Mouse (Mus musculus) heart, postnatal 0 days (tissue): ENCODE measurements around the gene Cavin2. TPM values are rescaled to one million over a fixed set of nuclear protein-coding genes. Genes with fewer than 3 reads are reported as not detected.

Experiments used
- ATAC-seq: fragments of 200-750 bp; cut with Nextera tagmentation; 2 replicates; pipeline ENCODE4 v1.8.0; 2017; ENCODE audit warnings: low read depth, moderate number of reproducible peaks, moderate library complexity; ENCODE audit not compliant: insufficient read depth
- DNase-seq: peaks from one replicate; pipeline ENCODE4 v3.0.0-alpha.2; 2016; ENCODE audit warnings: low spot score
- H3K27ac ChIP-seq: fragments of 300-500 bp; sonication (generic); 2 replicates; pipeline ENCODE4 v1.5.1; 2014; ENCODE audit warnings: low read depth, mild to moderate bottlenecking
- H3K27me3 ChIP-seq: fragments of 300-500 bp; sonication (generic); 2 replicates; pipeline ENCODE4 v1.6.1; 2014; ENCODE audit warnings: low read length, mixed read lengths; ENCODE audit not compliant: control insufficient read depth, insufficient read depth
- H3K36me3 ChIP-seq: fragments of 300-500 bp; sonication (generic); replicated peaks from 2 replicates; pipeline ENCODE4 v1.6.1; 2014; ENCODE audit warnings: low read length, mixed read lengths; ENCODE audit not compliant: control insufficient read depth, insufficient read depth
- H3K4me1 ChIP-seq: fragments of 300-500 bp; sonication (generic); 2 replicates; pipeline ENCODE4 v1.6.1; 2014; ENCODE audit warnings: antibody characterized with exemption; ENCODE audit not compliant: control insufficient read depth, insufficient read depth
- H3K4me2 ChIP-seq: fragments of 300-500 bp; sonication (generic); 2 replicates; pipeline ENCODE4 v1.6.1; 2014; ENCODE audit warnings: low read depth, mild to moderate bottlenecking, low read length, moderate library complexity
- H3K4me3 ChIP-seq: fragments of 300-500 bp; sonication (generic); 2 replicates; pipeline ENCODE4 v1.5.1; 2014; ENCODE audit warnings: low read depth, low read length
- H3K9ac ChIP-seq: fragments of 300-500 bp; sonication (generic); replicated peaks from 2 replicates; pipeline ENCODE4 v1.6.1; 2014; ENCODE audit warnings: low read depth, low read length, mixed read lengths
- H3K9me3 ChIP-seq: fragments of 300-500 bp; sonication (generic); replicated peaks from 2 replicates; pipeline ENCODE4 v1.6.1; 2016; ENCODE audit warnings: low read length; ENCODE audit not compliant: control insufficient read depth
- CTCF ChIP-seq: IDR thresholded peaks from 2 replicates; pipeline ENCODE4 v1.5.1; 2016; ENCODE audit warnings: antibody characterized with exemption, control low read depth, low read depth
- EP300 ChIP-seq: IDR thresholded peaks from 2 replicates; pipeline ENCODE4 v1.6.1; 2016; ENCODE audit warnings: antibody characterized with exemption, low read depth
- WGBS: fragments of 180-500 bp; shearing (Covaris S2); extraction: QIAGEN DNeasy Blood & Tissue Kit; methylation state at CpG from one replicate; pipeline ENCODE4 v1.1.7; 2014; 5-methylcytosine and 5-hydroxymethylcytosine counted together
- polyA plus RNA-seq: library from polyadenylated mRNA; unstranded; fragments of >200 nt; fragmentation: Nextera tagmentation; extraction: Ambion mirVana; gene quantifications from 2 replicates; pipeline ENCODE4 v1.2.1, GENCODE M21; 2015
- total RNA-seq: library from RNA; depleted of rRNA; stranded (reverse); fragments of >200 nt; gene quantifications from 2 replicates; pipeline ENCODE4 v1.2.3, GENCODE M21; 2014; ENCODE audit warnings: low replicate concordance

Gene Cavin2
- total and polyA plus RNA-seq, 2 experiments from 2014 or later: 185 to 190 TPM

DNA sequence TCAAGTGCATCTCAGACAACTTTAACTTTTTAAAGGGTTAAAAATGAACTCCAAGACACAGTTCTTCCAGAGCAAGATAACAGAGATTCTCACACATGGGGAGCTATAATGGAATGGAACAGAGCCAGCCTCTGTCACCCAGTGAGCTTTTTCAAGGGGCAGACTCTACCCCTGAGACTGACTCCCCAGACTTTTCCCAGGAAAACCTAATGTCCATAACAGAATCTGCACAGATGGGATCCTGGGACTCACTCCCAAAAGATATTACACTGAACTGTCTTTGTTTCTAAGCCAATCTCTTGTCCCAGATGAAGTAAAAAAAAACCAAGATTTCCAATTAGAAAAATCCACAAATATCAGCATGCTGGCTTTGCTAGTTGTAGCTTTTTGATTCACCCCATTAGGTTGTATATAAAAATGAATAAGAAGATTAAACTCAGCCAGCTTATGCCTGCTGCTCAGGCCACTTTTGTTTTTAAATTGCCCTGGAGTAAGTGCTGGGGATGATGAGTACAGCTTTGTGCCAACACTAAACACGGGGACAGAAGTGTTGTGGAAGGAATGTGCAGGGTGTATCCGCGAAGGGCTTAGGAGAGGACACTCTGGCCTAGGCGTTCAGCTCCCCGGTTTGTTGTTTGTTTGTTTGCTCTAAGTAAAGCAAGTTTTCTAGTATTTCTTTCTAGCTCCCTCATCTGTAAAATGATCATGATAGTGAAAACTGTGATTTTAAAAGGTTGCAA lies 18.6 kb upstream of the Cavin2 start:
- H3K36me3 ChIP-seq: no peaks in the 10 kb centered on the region
- H3K27me3 ChIP-seq: no peaks in the 10 kb centered on the region
- ATAC-seq (peak; percentile 49; the same call in 1 of the 2 replicates), DNase-seq (peak; percentile 60)
- H3K4me2 ChIP-seq: no peak overlapping the region
- no peaks in the 10 kb centered on the region for H3K9me3 ChIP-seq
- H3K27ac ChIP-seq: peak overlapping the region; percentile 36
- no peak overlapping the region for H3K4me3 ChIP-seq
- no peak for TF ChIP-seq EP300
- TF ChIP-seq CTCF: 0 out of 2 replicates have a peak, but pooled peaks have one; percentile 8
- no peak overlapping the region for H3K9ac ChIP-seq
- peaks cover 55% of the 10 kb centered on the region for H3K4me1 ChIP-seq
- 25% methylated on average over 5 of the region's 5 CpGs for WGBS

DNA sequence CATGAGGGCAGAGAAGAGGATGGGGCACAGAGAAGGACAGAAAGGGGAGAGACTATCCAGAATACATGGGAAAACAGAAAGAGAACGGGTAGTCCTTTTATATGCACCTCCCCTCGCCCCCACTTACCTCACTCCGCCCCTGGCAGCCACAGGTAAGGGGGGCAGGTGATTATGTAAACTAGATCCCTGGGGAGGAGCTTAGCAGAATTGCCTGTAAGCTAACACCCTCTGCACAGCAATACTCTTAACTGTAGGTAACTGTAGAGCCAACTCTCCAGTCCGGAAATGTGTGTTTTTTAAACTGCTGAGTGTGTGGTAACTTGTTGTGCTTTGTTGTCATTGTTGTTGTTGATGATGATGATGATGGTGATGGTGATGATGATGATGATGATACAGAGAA lies 17.1 kb upstream of the Cavin2 start:
- H3K9ac ChIP-seq: no peak overlapping the region
- no peak overlapping the region for H3K4me3 ChIP-seq
- TF ChIP-seq CTCF: no peak
- no peak for TF ChIP-seq EP300
- DNase-seq (no peak), ATAC-seq (no peak)
- H3K4me1 ChIP-seq: peaks cover 42% of the 10 kb centered on the region
- H3K27ac ChIP-seq: no peak overlapping the region
- H3K36me3 ChIP-seq: no peaks in the 10 kb centered on the region
- H3K4me2 ChIP-seq: no peak overlapping the region
- no peaks in the 10 kb centered on the region for H3K9me3 ChIP-seq
- no peaks in the 10 kb centered on the region for H3K27me3 ChIP-seq
- WGBS: 77% methylated on average over 4 of the region's 4 CpGs

DNA sequence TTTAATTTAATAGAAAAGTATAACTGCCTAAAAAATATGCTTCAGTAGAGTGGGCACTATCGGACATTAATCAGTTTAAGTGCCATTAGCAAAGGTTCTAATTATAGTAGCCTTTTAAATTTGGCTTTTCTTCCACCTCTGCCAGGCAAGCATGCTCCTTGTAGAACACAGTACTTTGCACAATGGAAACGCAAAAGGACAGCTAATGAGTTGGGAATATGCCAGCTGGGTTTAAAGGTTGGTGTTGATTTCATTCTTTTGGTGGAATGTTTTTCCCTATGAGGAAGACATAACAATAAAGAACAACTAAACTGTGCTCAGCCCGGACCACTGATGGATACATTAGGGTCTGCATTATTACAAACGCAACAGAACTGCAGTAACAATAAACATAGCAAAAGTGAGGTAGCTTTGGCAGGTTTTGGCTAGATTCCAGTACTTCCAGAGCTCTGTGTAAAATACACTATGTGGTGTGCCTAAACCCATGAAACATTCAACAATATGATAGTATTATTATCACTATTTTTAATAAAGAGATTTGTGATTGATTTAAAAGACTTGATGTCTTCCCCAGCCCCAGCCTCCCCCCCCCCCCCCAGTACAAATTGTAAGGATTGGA lies 16.2 kb upstream of the Cavin2 start:
- 0 out of 2 replicates have a peak overlapping the region, but pooled peaks have one; percentile 20 for H3K27ac ChIP-seq
- H3K27me3 ChIP-seq: no peaks in the 10 kb centered on the region
- H3K9me3 ChIP-seq: no peaks in the 10 kb centered on the region
- no peaks in the 10 kb centered on the region for H3K36me3 ChIP-seq
- DNase-seq: no peak
- no peak overlapping the region for H3K9ac ChIP-seq
- no peak overlapping the region for H3K4me3 ChIP-seq
- TF ChIP-seq CTCF (no peak), EP300 (no peak)
- ATAC-seq: no peak
- peaks cover 35% of the 10 kb centered on the region for H3K4me1 ChIP-seq
- 38% methylated on average over 4 of the region's 4 CpGs for WGBS
- H3K4me2 ChIP-seq: no peak overlapping the region

- Histone ChIP-seq H3K4me2 (no peak overlapping the region), H3K9me3 (no peaks in the 10 kb centered on the region), H3K9ac (no peak overlapping the region), H3K27ac (0 out of 2 replicates have a peak overlapping the region, but pooled peaks have one; percentile 48), H3K4me3 (no peak overlapping the region), H3K27me3 (no peaks in the 10 kb centered on the region), H3K4me1 (peaks cover 4% of the 10 kb centered on the region; the same call in 1 of the 2 replicates), H3K36me3 (no peaks in the 10 kb centered on the region)
- 45% methylated on average over 2 of the region's 2 CpGs for WGBS
- DNase-seq: no peak
- TF ChIP-seq CTCF (no peak), EP300 (no peak)
- ATAC-seq: no peak
Measured at GRCm38 (mm10) chr1:51277879-51278567, 10.9 kb upstream of the Cavin2 start.

- TF ChIP-seq CTCF: no peak
- TF ChIP-seq EP300: no peak
- Histone ChIP-seq H3K27ac (peak overlapping the region; percentile 99), H3K9ac (peak overlapping the region; percentile 9; the same call in 1 of the 2 replicates), H3K4me3 (peak overlapping the region; percentile 70), H3K4me1 (peaks cover 23% of the 10 kb centered on the region), H3K4me2 (peak overlapping the region; percentile 73), H3K27me3 (no peaks in the 10 kb centered on the region), H3K36me3 (peaks cover 10% of the 10 kb centered on the region; the same call in 1 of the 2 replicates), H3K9me3 (no peaks in the 10 kb centered on the region)
- 36% methylated on average over 3 of the region's 3 CpGs for WGBS
- no peak for ATAC-seq
- DNase-seq: no peak
Measured at GRCm38 (mm10) chr1:51288201-51288600, 725 bp upstream of the Cavin2 start.
